Mouse (Mus musculus): Measurements from ENCODE around the gene D6Wsu163e.

DNA sequence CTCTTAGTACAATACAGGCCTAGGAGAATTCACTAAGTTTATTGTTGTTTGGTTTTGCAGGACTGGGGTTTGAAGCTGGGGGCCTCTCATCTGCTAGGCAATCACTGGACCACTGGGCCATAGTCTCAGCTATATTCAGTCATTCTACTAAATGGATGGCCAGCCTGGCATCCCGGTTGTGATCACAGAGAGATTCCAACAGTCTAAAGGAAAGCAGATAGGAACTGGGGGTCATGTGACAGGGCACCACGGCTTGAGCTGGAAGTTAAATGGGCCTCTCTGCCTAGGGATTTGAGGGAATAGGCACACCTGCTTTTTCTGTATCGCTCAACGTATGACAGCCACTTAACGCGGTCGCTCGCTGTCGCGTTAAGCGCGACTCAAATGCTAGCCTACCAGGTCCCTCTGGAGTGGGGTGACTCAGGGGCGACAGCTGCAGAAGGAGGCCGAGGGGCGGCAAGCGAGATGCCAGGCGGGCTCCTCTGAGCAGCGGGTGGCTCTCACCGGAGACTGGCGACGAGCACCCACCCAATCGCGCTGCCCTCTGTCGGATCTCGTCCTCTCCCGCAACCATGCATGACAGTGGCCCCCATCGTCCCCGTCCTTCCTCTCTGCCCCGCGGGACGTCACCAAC is 792 bp upstream of the D6Wsu163e start:
- TF ChIP-seq CTCF (IDR thresholded peaks at IDR 0.05; ENCODE audit: low read depth, low read length) = no peak
- TF ChIP-seq POLR2AphosphoS5 (IDR thresholded peaks at IDR 0.05; ENCODE audit: insufficient replicate concordance, low read depth, low read length) = no peak
- TF ChIP-seq GATA2 (IDR thresholded peaks at IDR 0.05; ENCODE audit: borderline replicate concordance, low read depth, low read length) = no peak

Measured in G1E (cell line).